Mouse (Mus musculus) layer of hippocampus, postnatal 36 days (tissue): ENCODE results near the gene Pcsk2. TPM values are rescaled to one million over a fixed set of nuclear protein-coding genes. Genes with fewer than 3 reads are reported as not detected.

Source experiments
- DNase-seq, 2 experiments: peaks; one replicate each; pipeline ENCODE4 v3.0.0; 2022
- total RNA-seq, 2 experiments: library from RNA; stranded (reverse); gene quantifications; 2 replicates each; pipeline ENCODE4 v1.2.3; 2021

The Pcsk2 gene
- total RNA-seq, 2 experiments from 2014 or later = 149 to 155 TPM

DNA sequence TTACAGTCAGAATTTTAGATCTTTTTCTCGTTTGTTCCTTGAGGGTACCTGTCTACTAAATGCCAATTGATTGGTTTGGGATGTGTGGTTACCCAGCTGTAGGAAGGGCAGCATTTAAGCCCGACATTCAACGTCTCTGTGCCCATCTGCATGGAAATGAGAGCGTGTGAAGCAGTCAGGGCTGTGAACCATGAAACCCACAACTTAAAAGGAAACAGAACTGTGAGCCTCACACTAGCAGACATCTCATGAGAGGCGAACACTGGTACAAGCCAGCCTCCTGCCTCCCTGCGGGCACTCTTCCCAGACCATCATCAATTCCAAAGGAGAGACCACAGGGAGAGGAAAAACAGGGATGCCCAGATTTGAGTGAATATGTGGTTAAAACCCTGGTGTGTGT lies 294.9 kb downstream of the Pcsk2 start:
- no peak for DNase-seq

GRCm38 (mm10) chr2:143841536-143841935 lies 295.6 kb downstream of the Pcsk2 start:
- no peak for DNase-seq

- no peak for DNase-seq
Measured at GRCm38 (mm10) chr2:143844779-143845178, 298.8 kb downstream of the Pcsk2 start.

- DNase-seq = no peak
Measured at GRCm38 (mm10) chr2:143846799-143847198, 300.8 kb downstream of the Pcsk2 start.

DNA sequence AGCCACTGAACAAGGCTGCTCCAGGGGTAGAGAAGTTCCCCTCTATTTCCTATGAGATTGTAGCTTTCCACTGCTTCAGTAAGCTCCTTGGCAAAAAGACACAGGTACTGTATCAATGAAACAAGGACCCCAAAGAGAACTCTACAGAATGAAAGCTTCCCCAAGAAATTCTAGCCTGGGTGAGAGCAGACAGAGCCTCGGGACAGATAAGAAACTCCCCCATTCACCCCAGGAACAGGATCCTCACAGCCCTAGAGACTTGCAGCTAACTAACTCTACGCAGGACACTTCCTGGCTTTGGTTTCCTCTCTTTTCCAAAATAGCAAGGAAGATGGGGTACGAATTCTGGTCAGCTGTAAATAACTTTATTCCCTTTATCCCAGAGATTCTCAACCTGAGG lies 301.3 kb downstream of the Pcsk2 start:
- no peak for DNase-seq

DNA sequence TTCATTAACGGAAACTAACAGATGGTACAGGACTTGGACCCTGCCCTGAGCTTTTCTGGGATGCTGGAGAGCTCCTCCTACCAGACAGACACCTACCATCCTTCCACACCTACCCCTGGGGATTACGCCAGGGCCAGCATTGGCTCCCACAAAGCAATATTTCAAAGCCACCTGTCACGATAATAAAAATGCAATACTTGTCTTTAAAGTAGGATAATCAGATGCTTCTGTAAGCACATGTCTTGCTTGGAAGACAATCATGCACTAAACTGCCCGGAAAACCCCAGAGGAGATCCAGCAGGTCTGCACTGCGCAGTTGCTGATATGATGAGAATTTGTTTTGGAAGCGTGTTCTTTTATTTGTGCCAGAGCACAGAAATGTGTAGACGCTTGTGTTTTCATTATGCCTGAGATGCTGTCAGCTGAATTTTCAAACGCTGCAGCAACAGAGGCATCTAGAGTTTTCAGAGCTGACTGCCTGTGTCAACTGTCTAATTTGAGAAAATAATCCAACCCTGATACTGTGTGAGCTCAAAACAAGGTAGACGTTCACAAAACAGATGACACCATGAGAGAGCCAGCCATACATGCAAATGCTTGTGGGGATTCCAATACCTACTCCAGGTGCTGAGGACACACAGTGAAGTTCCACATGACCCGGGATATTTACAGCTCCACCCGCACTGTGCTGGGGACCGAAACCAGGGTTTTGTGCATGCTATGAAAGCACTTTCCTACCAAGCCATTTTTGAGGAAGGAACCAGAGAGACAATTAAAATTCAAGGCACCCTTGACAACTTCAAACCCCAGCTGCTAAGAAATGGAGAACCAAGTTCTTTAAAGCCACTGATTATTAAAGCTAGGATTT lies 305.6 kb downstream of the Pcsk2 start:
- DNase-seq = peak; percentile 21 to 32

DNA sequence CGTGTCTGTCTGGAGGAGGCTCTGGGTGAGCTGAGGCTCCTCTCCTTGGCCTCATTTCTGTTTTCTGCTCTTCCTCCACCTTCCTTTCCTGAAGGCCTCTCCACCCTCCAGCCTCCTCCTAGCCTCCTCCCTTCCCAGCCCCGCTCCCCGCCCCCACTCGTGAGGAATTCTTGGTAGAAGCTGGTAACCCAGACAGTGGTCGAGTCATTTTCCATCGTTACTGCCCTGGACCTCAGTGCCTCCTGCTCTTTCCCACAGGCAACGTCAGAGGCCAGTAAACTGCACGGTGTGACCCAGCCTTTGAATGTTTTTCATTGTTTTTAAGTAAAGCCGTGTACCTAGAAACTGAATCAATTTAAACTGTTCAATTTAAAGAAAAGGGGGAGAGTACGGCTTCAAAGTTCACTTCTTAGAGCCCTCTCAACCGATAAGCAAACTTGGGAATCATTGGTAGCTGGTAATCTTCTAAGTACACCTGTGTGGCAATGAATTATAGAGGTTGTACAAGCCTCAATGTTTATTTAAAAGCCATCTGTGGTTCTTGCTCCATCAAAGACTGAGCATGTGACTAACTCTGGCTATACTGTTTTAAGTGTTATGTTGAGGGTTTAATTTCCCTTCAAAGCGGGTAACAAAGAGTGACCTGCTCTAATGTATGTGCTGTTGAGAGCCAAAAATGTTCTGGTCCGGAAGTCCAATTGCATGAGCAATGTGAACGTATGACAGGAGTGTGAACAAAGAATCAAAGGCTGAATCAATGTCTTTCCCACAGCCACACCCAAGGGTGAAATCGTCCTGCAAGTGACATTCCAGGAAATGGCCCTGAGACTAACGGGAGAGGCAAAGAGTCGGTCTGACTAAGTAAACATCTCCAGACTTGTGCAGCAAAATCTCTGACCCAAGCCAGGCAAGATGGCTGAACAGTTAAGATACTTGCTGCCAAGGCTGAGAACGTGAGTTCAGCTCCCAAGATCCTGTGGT lies 306.6 kb downstream of the Pcsk2 start:
- DNase-seq = no peak

GRCm38 (mm10) chr2:143853447-143853846 lies 307.5 kb downstream of the Pcsk2 start:
- no peak for DNase-seq

GRCm38 (mm10) chr2:143859166-143859565 lies 313.2 kb downstream of the Pcsk2 start:
- no peak for DNase-seq

- peak in 1 of 2 experiments; percentile 19 for DNase-seq
Measured at GRCm38 (mm10) chr2:143862484-143863231, 316.7 kb downstream of the Pcsk2 start, which contains the start of gene Bfsp1. TSS of gene Bfsp1 (minus strand) at chr2:143863173.

DNA sequence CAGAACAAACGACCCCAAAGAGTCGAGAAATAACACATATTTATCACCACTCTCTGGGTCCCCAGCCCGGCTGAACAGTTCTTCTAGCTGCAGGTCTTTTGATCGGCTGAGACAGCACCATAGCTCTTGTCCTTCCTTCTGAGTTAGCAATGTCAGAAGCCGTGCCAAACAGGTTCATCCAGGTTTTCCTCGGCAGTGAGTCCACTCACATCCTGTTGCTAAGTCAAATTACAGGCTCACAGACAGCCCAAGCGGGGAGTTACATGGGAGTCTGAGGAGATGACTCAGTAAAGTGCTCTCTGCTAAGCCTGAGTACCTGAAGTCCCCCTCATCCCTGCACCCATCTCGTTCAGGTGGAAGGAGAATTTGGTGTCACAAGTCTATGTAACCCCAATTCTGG lies 318.6 kb downstream of the Pcsk2 start:
- DNase-seq = no peak
